Mouse (Mus musculus) liver, adult 2 months (tissue): ENCODE measurements around the gene Dpp6. TPM values are rescaled to one million over a fixed set of nuclear protein-coding genes. Genes with fewer than 3 reads are reported as not detected.

Source experiments
- DNase-seq: peaks from one replicate; pipeline ENCODE4 v3.0.0-alpha.2; 2011; ENCODE audit warnings: low read depth, low spot score; ENCODE audit errors: extremely low read depth
- H3K27ac ChIP-seq: fragments of 200-500 bp; replicated peaks from 2 replicates; pipeline ENCODE4 v1.5.1; 2012; ENCODE audit warnings: low read depth, mild to moderate bottlenecking, control low read depth, inconsistent platforms, low read length; ENCODE audit not compliant: insufficient read depth
- H3K27me3 ChIP-seq: fragments of 200-500 bp; 2 replicates; pipeline ENCODE4 v1.6.1; 2012; ENCODE audit warnings: mild to moderate bottlenecking, moderate library complexity, low read length, inconsistent platforms; ENCODE audit not compliant: control insufficient read depth, insufficient read depth
- H3K36me3 ChIP-seq: fragments of 200-500 bp; 2 replicates; pipeline ENCODE4 v1.6.1; 2012; ENCODE audit warnings: low read length, inconsistent platforms; ENCODE audit not compliant: control insufficient read depth, insufficient read depth
- H3K4me1 ChIP-seq: fragments of 200-500 bp; 2 replicates; pipeline ENCODE4 v1.6.1; 2011; ENCODE audit warnings: low read length; ENCODE audit not compliant: control insufficient read depth, insufficient read depth
- H3K4me3 ChIP-seq: fragments of 200-500 bp; 2 replicates; pipeline ENCODE4 v1.5.1; 2011; ENCODE audit warnings: low read depth, mild to moderate bottlenecking, control low read depth, low read length, moderate library complexity; ENCODE audit not compliant: insufficient read depth
- H3K79me2 ChIP-seq: fragments of 200-500 bp; 2 replicates; pipeline ENCODE4 v1.6.1; 2012; ENCODE audit warnings: inconsistent platforms, mild to moderate bottlenecking, low read length, moderate library complexity; ENCODE audit not compliant: control insufficient read depth, insufficient read depth
- H3K9ac ChIP-seq: fragments of 200-500 bp; 2 replicates; pipeline ENCODE4 v1.6.1; 2012; ENCODE audit warnings: low read depth, mild to moderate bottlenecking, control low read depth, inconsistent platforms, low read length
- CTCF ChIP-seq: fragments of 200-500 bp; IDR thresholded peaks from 2 replicates; pipeline ENCODE4 v1.5.1; 2011; ENCODE audit warnings: low read depth, low read length, control low read depth
- POLR2A ChIP-seq: fragments of 200-500 bp; IDR thresholded peaks from 2 replicates; pipeline ENCODE4 v1.6.1; 2011; ENCODE audit warnings: low read length, control low read depth; ENCODE audit not compliant: insufficient read depth; ENCODE audit errors: extremely low read depth
- WGBS: fragments of 180-500 bp; shearing (Covaris S2); methylation state at CpG from one replicate; pipeline ENCODE4 v1.1.7; 2018; 5-methylcytosine and 5-hydroxymethylcytosine counted together
- polyA plus RNA-seq: library from polyadenylated mRNA; depleted of rRNA; stranded (reverse); fragments of >200 nt; gene quantifications from 2 replicates; pipeline ENCODE4 v1.2.3, GENCODE M21; 2012
- total RNA-seq: library from RNA; depleted of rRNA; stranded (reverse); fragments of >200 nt; gene quantifications from 2 replicates; pipeline ENCODE4 v1.2.3, GENCODE M21; 2014

Gene Dpp6
- total and polyA plus RNA-seq, 2 experiments: not detected

DNA sequence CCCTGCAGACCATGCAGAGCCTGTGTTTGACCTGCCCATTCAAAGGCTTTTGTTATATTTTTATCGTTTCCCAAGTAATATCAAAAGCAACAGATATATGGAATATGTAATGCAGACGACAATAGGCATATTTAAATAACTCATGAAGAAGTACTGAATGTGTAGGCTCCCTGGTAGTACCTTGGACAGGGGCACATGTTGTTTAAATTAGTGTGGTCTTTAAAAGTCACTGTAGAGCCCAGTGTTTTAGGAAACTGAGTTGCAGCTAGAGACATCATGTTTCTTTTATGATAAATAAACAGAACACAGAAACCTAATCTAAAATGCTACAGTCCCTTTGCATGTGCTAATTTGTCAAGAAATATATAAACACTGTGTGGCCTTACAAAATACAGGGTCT lies 403.1 kb downstream of the Dpp6 start:
- no peak for TF ChIP-seq POLR2A
- no peak for TF ChIP-seq CTCF
- H3K9ac ChIP-seq: no peak overlapping the region
- H3K27ac ChIP-seq: no peak overlapping the region
- 60% methylated on average over 2 of the region's 2 CpGs for WGBS
- DNase-seq: no peak
- no peaks in the 10 kb centered on the region for H3K79me2 ChIP-seq
- H3K36me3 ChIP-seq: no peaks in the 10 kb centered on the region
- H3K4me1 ChIP-seq: no peaks in the 10 kb centered on the region
- H3K4me3 ChIP-seq: no peak overlapping the region
- H3K27me3 ChIP-seq: no peaks in the 10 kb centered on the region

DNA sequence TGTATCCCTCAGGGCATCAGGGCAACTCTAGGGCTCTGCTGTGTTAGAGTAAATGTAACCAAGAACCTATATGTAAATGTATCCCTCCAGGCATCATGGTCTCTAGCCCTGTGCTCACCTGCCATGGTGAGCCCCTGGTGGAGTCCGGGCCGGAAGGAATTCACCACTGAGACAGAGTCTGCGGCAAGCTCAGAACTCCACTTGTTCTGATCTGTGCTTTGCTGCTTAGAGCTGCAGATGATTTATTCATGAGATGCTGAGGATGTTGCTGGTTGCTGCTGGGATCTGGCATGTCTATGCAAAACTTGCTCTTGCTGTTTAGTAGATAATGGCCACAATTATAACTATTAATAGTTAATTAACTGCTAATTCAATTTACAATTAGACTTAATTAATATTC lies 425.1 kb downstream of the Dpp6 start:
- Histone ChIP-seq H3K4me1 (no peaks in the 10 kb centered on the region), H3K36me3 (no peaks in the 10 kb centered on the region), H3K27ac (no peak overlapping the region), H3K79me2 (no peaks in the 10 kb centered on the region), H3K27me3 (no peaks in the 10 kb centered on the region), H3K9ac (no peak overlapping the region), H3K4me3 (no peak overlapping the region)
- DNase-seq: no peak
- TF ChIP-seq POLR2A: no peak
- TF ChIP-seq CTCF: no peak
- WGBS: 83% methylated on average over 3 of the region's 3 CpGs

DNA sequence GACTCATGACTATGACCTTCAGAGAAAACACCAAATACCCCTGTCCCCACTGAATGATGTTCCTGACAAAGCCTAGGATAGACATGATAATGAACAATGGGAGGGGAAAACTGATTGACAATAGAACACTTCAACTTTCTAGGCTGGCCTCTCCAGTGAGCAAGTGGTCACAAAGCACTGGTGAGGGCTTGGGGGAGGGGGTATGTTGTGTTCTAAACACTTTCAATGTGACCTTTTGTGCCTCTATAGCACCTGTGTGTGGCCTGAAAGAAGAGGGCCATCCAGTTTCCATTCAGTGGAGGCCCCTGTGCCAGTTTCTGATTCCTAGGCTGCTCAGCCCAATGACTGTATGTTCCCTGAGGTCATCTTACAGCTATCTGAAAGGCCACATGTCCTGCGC lies 426.2 kb downstream of the Dpp6 start:
- WGBS: 91% methylated on average over 1 of the region's 1 CpGs
- no peak for TF ChIP-seq POLR2A

DNA sequence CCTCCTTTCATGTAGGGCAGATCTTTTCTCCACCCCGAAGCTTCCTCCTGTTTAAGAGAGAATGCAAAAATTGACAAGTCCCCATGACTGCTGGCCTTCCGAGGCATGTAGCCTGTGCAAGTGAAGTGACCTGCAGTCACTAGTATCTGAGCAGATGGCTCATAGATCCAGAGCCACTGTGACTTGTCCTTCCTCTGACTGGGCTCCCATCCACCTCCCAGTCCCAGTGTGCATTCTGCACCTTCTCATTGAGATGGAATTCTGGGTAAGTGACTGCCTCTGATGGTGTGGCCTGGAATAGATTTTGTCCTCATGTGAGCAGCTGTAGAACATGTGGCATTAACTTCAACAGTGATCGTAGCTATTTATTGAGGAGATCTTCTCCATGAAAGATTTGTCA lies 430.8 kb downstream of the Dpp6 start:
- 79% methylated on average over 3 of the region's 3 CpGs for WGBS
- H3K27ac ChIP-seq: no peak overlapping the region

More for the DNA sequence above, 426.2 kb downstream of the Dpp6 start:
- H3K27me3 ChIP-seq: no peaks in the 10 kb centered on the region
- no peak for DNase-seq
- H3K27ac ChIP-seq: no peak overlapping the region
- no peaks in the 10 kb centered on the region for H3K79me2 ChIP-seq
- no peaks in the 10 kb centered on the region for H3K4me1 ChIP-seq
- no peak overlapping the region for H3K9ac ChIP-seq
- no peaks in the 10 kb centered on the region for H3K36me3 ChIP-seq
- H3K4me3 ChIP-seq: no peak overlapping the region

DNA sequence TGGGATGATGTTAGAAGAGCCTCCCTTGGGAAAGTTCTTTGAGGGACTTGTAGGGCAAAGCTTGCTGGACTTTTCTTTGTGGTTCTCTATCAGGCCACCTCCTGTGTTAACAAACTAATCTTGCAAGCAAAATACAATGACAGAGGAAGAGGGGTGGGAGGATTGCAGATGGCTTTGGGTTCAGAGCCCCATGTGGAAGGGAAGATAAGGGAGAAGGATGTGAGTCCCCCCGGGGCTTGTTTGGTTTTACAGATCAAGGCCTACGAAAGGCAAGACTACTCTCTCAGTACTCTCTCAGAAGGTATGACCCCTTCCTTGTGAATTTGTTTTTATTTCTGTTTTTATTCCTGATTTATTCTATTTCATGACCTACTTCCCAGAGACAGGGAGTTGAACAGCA lies 431.7 kb downstream of the Dpp6 start:
- DNase-seq: no peak
- Histone ChIP-seq H3K9ac (no peak overlapping the region), H3K4me3 (no peak overlapping the region), H3K36me3 (no peaks in the 10 kb centered on the region), H3K27ac (no peak overlapping the region), H3K27me3 (no peaks in the 10 kb centered on the region), H3K79me2 (no peaks in the 10 kb centered on the region), H3K4me1 (no peaks in the 10 kb centered on the region)
- no peak for TF ChIP-seq POLR2A
- no peak for TF ChIP-seq CTCF
- 58% methylated on average over 2 of the region's 2 CpGs for WGBS

More for the DNA sequence above, 430.8 kb downstream of the Dpp6 start:
- no peaks in the 10 kb centered on the region for H3K79me2 ChIP-seq
- H3K36me3 ChIP-seq: no peaks in the 10 kb centered on the region
- TF ChIP-seq CTCF: no peak
- no peak for TF ChIP-seq POLR2A
- H3K27me3 ChIP-seq: no peaks in the 10 kb centered on the region
- H3K4me3 ChIP-seq: no peak overlapping the region
- H3K9ac ChIP-seq: no peak overlapping the region
- DNase-seq: no peak
- H3K4me1 ChIP-seq: no peaks in the 10 kb centered on the region

DNA sequence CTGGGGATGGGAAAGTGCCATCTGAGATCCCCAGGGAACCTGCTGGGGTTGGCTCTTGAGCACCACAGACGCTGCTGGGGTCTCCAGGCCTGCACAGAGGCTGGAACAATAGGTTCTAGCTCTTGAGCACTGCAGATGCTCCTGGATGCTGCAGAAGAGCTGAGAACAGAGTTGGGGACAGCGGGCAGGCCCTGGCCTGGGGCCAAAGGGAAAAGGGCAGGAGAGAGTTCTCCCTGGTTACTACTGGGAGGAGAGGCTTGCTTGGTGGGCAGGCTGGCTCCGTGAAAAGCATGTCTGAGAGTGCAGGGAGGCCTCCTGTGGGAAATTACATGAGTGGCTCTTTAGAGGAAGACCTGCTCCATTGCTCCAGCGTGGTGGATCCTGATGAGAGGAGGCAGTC lies 432.9 kb downstream of the Dpp6 start:
- TF ChIP-seq CTCF: no peak

More for the DNA sequence above, 432.9 kb downstream of the Dpp6 start:
- no peak overlapping the region for H3K9ac ChIP-seq
- no peaks in the 10 kb centered on the region for H3K4me1 ChIP-seq
- no peaks in the 10 kb centered on the region for H3K36me3 ChIP-seq
- H3K4me3 ChIP-seq: no peak overlapping the region
- no peak overlapping the region for H3K27ac ChIP-seq
- H3K27me3 ChIP-seq: no peaks in the 10 kb centered on the region
- H3K79me2 ChIP-seq: no peaks in the 10 kb centered on the region
- 63% methylated on average over 4 of the region's 4 CpGs for WGBS
- no peak for DNase-seq
